Mouse (Mus musculus) limb, embryonic 15.5 days (tissue): ENCODE measurements around the gene Gpatch8. TPM values are rescaled to one million over a fixed set of nuclear protein-coding genes. Genes with fewer than 3 reads are reported as not detected.

Source experiments
- ATAC-seq: fragments of 200-750 bp; cut with Nextera tagmentation; 2 replicates; pipeline ENCODE4 v1.8.0; 2017; ENCODE audit warnings: low read depth, moderate TSS enrichment; ENCODE audit not compliant: insufficient number of reproducible peaks, low FRiP score, low TSS enrichment
- H3K27ac ChIP-seq: fragments of 300-500 bp; sonication (generic); 2 replicates; pipeline ENCODE4 v1.5.1; 2015; ENCODE audit warnings: moderate library complexity, mild to moderate bottlenecking, inconsistent platforms
- H3K27me3 ChIP-seq: fragments of 300-500 bp; sonication (generic); 2 replicates; pipeline ENCODE4 v1.6.1; 2015; ENCODE audit warnings: inconsistent platforms
- H3K36me3 ChIP-seq: fragments of 300-500 bp; sonication (generic); 2 replicates; pipeline ENCODE4 v1.6.1; 2015; ENCODE audit warnings: inconsistent platforms
- H3K4me1 ChIP-seq: fragments of 300-500 bp; sonication (generic); 2 replicates; pipeline ENCODE4 v1.6.1; 2015; ENCODE audit warnings: inconsistent platforms
- H3K4me2 ChIP-seq: fragments of 300-500 bp; sonication (generic); 2 replicates; pipeline ENCODE4 v1.6.1; 2015; ENCODE audit warnings: mild to moderate bottlenecking, inconsistent platforms
- H3K4me3 ChIP-seq: fragments of 300-500 bp; sonication (generic); 2 replicates; pipeline ENCODE4 v1.5.1; 2015; ENCODE audit warnings: mild to moderate bottlenecking, inconsistent platforms
- H3K9ac ChIP-seq: fragments of 300-500 bp; sonication (generic); 2 replicates; pipeline ENCODE4 v1.6.1; 2015; ENCODE audit warnings: inconsistent platforms
- H3K9me3 ChIP-seq: fragments of 300-500 bp; sonication (generic); 2 replicates; pipeline ENCODE4 v1.6.1; 2016; ENCODE audit warnings: inconsistent platforms
- WGBS: fragments of 180-500 bp; shearing (Covaris S2); methylation state at CpG from one replicate; pipeline ENCODE4 v1.1.7; 2015; 5-methylcytosine and 5-hydroxymethylcytosine counted together
- polyA plus RNA-seq: library from polyadenylated mRNA; unstranded; fragments of >200 nt; fragmentation: Nextera tagmentation; extraction: Ambion mirVana; gene quantifications from 2 replicates; pipeline ENCODE4 v1.2.1, GENCODE M21; 2015

The Gpatch8 gene
- polyA plus RNA-seq, 1 experiment from 2014 or later, result 56.5 TPM

DNA sequence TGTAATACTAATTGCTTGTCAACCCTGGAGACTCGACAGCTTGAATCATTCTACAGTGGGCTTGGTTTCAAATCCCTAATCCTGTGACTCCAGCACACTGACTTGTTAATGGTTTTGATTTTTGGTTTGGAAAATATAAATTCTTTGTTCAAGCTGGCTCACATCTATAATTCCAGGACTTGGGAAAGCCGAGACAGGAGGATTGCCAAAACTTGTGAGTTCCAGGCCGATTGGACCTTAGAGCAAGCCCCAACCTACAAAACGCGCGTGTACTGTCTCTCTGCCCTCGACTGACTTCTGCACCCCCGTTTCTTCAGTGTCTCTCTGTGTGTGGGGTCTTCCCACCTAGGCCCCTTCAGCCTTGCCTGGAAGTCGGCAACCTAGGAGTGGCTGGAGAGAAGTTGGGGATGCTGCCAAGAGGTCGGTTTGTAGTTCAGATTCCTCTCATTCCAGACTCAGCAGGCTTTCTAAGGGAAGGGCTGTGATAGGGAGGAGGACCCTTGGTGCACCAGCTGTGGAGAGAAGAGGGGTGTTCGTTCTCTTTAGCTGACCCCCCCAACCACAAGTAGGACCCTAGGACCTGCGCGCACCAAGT is 25.9 kb upstream of the Gpatch8 start:
- Histone ChIP-seq H3K4me2 (0 out of 2 replicates have a peak overlapping the region, but pooled peaks have one; percentile 19), H3K36me3 (no peaks in the 10 kb centered on the region), H3K27ac (peak overlapping the region; percentile 82), H3K27me3 (no peaks in the 10 kb centered on the region), H3K4me3 (no peak overlapping the region), H3K9me3 (no peaks in the 10 kb centered on the region), H3K4me1 (peaks cover 44% of the 10 kb centered on the region), H3K9ac (no peak overlapping the region)
- 14% methylated on average over 13 of the region's 13 CpGs for WGBS
- ATAC-seq, result peak; percentile 53; the same call in 1 of the 2 replicates

DNA sequence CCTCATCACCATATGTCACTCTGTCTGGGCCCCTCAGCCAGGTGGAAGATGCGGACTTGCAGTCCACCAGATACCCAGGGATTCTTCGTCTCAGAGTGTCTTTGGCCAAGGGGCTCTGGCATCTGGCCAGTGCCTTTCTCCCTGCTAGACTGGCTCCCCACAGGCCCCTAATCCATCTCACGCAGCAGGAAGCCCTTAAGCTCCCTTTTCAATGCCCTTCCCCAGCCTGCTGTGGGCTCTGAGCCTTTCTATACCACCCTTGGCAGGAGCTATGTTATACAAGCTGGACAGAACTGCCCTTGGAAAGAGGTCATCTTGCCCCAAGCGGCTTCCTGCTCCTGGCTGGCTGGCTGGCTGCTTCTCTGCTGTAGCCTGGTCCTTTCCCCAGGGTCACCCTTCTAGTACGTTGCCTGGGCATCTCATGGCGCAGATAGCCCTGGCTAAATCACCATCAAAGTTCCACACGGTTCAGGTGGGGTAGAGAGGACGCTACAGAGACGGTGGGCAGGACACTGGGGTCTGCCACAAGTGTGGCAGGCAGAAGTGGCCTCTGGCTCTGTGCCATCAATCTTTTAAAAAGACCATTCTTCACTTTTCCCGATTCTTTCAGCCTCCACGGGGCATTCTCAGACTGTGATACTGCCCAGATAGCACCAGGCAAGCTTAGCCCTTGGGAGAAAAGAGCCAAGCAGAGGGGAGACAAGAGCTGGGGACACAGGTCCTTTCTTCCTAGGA is 25.3 kb upstream of the Gpatch8 start:
- WGBS, result 31% methylated on average over 11 of the region's 11 CpGs
- Histone ChIP-seq H3K4me2 (no peak overlapping the region), H3K27ac (peak overlapping the region; percentile 82), H3K4me3 (no peak overlapping the region), H3K9me3 (no peaks in the 10 kb centered on the region), H3K27me3 (no peaks in the 10 kb centered on the region), H3K36me3 (no peaks in the 10 kb centered on the region), H3K9ac (no peak overlapping the region), H3K4me1 (peaks cover 46% of the 10 kb centered on the region)
- no peak for ATAC-seq

DNA sequence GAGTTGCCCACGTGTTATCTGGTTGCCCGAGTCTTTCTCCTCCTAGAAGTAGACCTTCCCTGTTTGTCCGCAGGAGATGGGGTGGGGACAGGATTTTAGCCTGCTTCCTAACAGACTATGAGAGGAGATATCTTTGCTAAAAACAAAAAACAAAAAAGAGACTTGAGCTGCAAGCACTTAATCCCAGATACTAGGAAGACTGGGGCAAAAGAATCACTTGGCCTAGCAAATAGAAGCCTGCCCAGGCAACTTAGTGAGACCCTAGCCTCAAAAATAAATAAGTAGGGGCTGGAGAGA is 23.8 kb upstream of the Gpatch8 start:
- no peaks in the 10 kb centered on the region for H3K9me3 ChIP-seq
- peaks cover 46% of the 10 kb centered on the region for H3K4me1 ChIP-seq
- 0 out of 2 replicates have a peak overlapping the region, but pooled peaks have one; percentile 47 for H3K4me2 ChIP-seq
- peak overlapping the region; percentile 38 for H3K4me3 ChIP-seq
- H3K36me3 ChIP-seq, result no peaks in the 10 kb centered on the region
- ATAC-seq, result no peak
- H3K9ac ChIP-seq, result no peak overlapping the region
- H3K27ac ChIP-seq, result peak overlapping the region; percentile 91
- no peaks in the 10 kb centered on the region for H3K27me3 ChIP-seq
- WGBS, result 55% methylated on average over 3 of the region's 3 CpGs

DNA sequence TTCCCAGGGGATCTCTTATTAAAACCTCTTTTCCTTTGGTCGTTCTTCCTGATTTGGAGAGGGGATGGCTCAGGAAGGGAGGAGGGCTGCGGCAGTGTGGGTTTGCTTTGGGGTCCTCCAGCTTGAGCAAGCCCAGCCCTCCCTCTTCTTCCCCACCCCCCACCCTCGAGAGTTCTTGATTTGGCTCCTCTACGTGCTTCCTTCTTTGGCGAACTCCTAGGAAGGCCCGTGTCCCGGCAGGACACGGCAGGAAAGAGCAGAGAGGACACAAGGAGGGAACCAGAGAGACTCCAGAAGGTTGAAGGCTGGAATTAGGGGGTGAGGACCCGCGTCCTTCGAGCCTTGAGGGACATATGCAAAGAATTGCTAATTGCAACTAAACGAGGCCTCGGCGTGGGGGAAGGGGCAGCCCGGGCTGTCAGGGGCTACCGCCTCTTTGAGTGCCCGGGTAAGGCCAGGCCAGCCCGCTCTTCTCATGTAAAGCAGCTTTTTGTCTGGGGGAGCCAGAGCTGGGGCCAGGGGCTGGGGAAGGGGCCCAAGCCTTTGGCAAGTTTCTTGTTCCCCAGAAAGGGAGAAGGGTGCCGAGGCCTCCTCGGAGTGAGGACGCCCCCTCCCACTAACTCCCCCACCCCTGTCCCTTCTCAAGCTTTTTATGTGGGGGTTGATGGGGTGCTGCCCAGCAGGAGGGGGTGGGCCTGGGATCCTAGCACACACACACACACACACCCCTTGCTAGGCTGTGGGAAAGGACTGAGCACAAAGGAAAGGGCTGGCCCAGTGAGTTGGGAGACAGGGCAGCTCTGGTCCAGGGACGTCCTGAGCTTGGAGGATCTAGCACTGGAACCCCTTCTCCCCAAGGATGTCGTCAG is 23.2 kb upstream of the Gpatch8 start, which contains the start of gene Gm11627:
TSS of gene Gm11627 (minus strand) at position 297 of the 869 bp plus-strand sequence.
- no peaks in the 10 kb centered on the region for H3K27me3 ChIP-seq
- peaks cover 46% of the 10 kb centered on the region for H3K4me1 ChIP-seq
- H3K9ac ChIP-seq, result peak within 1 kb of the TSS; percentile 60
- no peaks in the 10 kb centered on the region for H3K36me3 ChIP-seq
- H3K27ac ChIP-seq, result peak within 1 kb of the TSS; percentile 91
- peak within 1 kb of the TSS; percentile 38 for H3K4me3 ChIP-seq
- 12% methylated on average over 23 of the region's 23 CpGs for whole genome bisulfite sequencing
- ATAC-seq, result peak; percentile 62
- H3K9me3 ChIP-seq, result no peaks in the 10 kb centered on the region
- H3K4me2 ChIP-seq, result peak within 1 kb of the TSS; percentile 47

DNA sequence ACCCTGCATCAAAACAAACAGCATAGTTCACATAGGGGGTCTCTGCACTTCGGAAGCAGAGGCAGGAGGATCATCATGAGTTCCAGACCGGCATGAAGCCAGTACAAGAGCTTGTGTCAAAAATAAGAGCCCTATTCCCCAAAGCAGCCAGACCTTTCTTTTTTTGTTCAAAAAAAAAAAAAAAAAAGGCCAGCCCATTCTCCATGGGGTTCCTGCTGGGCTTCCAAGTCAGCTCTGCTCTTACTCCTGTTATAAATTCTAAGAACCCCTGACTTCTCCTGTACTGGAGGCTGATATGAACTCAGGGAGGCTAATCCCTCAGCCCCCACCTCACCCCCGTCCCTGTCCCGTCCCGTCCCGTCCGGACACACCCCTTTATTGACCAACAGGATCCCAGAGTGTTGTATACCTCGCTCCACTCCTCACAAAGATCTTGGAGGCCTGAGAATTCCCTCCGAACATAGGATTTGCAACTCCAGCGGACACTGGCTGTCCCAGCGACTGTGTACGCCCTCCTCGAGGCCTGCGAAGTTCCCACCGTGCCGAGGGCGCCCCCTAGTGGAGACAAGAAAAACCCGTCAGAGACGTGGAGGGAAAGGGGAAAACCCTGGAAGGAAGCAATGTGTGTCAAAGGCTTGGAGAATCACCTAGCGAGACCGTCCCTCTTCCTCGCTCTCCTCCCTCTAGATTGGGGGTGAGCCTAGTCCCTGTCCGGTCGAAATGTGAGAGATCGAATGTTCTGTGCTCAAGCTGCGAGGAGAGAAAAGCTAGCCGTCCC is 22.3 kb upstream of the Gpatch8 start:
- H3K4me1 ChIP-seq, result peaks cover 46% of the 10 kb centered on the region
- WGBS, result 10% methylated on average over 27 of the region's 27 CpGs

DNA sequence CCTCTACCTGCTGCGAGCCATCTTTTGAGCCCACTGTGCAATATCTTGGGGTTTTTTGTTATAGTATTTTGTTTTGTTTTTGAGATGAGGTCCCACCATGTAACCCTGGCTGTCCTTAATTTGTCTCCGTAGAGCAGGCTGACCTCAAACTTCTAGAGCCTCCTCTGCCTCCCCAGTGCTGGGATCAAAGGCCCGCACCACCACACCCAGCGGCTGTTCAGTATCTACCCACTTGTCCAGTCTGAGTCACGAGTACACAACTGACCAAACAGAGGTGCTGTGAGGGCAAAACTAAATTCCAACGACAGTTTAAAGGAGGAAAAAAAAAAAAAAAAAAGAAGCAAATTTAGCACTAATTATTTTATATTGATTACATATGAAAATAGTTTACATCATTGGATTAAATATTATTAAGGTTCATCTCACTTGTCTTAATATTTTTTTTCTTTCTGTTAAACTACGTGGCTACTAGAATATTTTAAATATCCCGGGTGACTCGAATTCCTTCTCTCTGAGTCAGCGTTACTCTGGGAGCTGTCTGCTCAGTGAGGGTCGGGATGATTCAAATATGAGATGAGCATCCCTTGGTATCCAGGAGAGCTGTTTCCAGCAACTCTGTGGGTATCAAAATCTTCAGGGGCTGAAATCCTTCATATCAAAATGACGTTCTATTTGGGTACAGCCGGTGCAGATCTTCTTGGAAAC is 20.0 kb upstream of the Gpatch8 start:
- 59% methylated on average over 13 of the region's 13 CpGs for WGBS
- Histone ChIP-seq H3K27me3 (no peaks in the 10 kb centered on the region), H3K4me2 (no peak overlapping the region), H3K4me3 (no peak overlapping the region), H3K36me3 (no peaks in the 10 kb centered on the region), H3K9ac (no peak overlapping the region), H3K9me3 (no peaks in the 10 kb centered on the region), H3K27ac (no peak overlapping the region), H3K4me1 (peaks cover 31% of the 10 kb centered on the region)
- ATAC-seq, result no peak

More for the DNA sequence above, 22.3 kb upstream of the Gpatch8 start:
- peak overlapping the region; percentile 47 for H3K4me2 ChIP-seq
- H3K27me3 ChIP-seq, result no peaks in the 10 kb centered on the region
- H3K9ac ChIP-seq, result peak overlapping the region; percentile 60; the same call in 1 of the 2 replicates
- H3K9me3 ChIP-seq, result no peaks in the 10 kb centered on the region
- peak overlapping the region; percentile 91 for H3K27ac ChIP-seq
- H3K4me3 ChIP-seq, result peak overlapping the region; percentile 38
- no peaks in the 10 kb centered on the region for H3K36me3 ChIP-seq
- peak; percentile 21 for ATAC-seq

DNA sequence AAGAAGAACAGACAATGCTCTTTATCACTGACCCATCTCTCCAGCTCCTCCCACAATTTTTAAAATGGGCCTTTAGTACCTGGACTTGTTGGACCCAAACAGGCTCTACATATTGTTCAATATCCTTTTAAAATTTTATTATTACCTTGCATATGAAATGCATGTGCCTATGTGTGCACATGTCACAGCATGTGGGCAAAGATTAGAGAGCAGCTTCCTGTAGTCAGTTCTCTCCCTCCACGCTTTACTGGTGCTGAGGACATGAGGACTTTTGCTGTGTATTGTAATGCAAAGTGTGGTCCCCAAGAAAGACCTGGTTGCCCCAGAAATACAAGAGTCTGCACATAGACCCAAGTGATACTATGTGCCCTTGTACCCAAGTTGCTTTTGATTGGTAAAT is 18.8 kb upstream of the Gpatch8 start:
- Histone ChIP-seq H3K4me1 (peaks cover 25% of the 10 kb centered on the region), H3K4me3 (no peak overlapping the region), H3K4me2 (no peak overlapping the region), H3K36me3 (no peaks in the 10 kb centered on the region), H3K27ac (no peak overlapping the region), H3K9me3 (no peaks in the 10 kb centered on the region), H3K9ac (no peak overlapping the region), H3K27me3 (no peaks in the 10 kb centered on the region)
- WGBS, result 54% methylated on average over 1 of the region's 1 CpGs
- ATAC-seq, result no peak

DNA sequence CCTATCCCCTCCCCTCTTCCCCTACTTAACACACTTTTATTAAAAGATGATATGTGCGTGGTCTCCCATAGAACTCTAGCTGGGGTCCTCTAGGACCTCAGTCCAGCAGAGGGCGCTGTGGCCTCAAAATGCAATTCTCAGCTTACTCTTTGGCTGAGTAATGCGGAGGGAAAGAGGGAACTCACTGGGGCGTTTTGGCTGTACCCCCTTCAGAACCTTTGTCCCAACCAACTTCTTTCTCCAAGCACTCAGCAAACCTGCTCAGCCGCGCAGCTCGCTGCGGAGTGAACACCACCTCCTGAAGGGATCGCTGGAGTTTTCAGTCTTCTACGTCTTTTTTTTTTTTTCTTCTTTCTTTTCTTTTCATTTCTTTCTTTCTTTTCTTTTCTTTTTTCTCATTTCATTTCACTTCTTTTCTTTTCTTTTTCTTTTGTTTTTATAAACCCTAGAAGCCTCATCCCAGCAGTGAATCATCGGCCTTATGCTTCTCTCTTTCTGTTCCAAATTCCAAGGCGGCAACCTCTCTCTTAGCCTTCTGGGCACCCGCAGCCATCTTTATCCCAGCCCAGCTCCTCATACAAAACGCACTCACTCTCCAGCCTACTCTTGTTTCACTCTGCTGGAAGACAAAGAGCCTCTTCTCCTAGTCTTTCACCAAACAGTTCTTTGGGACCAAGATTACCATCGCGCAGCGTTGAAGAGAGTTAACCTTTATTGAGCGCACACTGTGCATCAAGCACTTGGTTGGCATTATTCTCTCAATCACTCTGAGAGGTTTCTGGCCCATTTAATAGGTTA is 16.9 kb upstream of the Gpatch8 start:
- no peaks in the 10 kb centered on the region for H3K9me3 ChIP-seq
- H3K36me3 ChIP-seq, result no peaks in the 10 kb centered on the region
- peaks cover 9% of the 10 kb centered on the region for H3K4me1 ChIP-seq
- peak overlapping the region; percentile 41 for H3K4me3 ChIP-seq
- H3K9ac ChIP-seq, result 0 out of 2 replicates have a peak overlapping the region, but pooled peaks have one; percentile 42
- peak; percentile 80; the same call in 1 of the 2 replicates for ATAC-seq
- H3K4me2 ChIP-seq, result peak overlapping the region; percentile 53
- peak overlapping the region; percentile 84 for H3K27ac ChIP-seq
- WGBS, result 11% methylated on average over 18 of the region's 18 CpGs
- no peaks in the 10 kb centered on the region for H3K27me3 ChIP-seq

DNA sequence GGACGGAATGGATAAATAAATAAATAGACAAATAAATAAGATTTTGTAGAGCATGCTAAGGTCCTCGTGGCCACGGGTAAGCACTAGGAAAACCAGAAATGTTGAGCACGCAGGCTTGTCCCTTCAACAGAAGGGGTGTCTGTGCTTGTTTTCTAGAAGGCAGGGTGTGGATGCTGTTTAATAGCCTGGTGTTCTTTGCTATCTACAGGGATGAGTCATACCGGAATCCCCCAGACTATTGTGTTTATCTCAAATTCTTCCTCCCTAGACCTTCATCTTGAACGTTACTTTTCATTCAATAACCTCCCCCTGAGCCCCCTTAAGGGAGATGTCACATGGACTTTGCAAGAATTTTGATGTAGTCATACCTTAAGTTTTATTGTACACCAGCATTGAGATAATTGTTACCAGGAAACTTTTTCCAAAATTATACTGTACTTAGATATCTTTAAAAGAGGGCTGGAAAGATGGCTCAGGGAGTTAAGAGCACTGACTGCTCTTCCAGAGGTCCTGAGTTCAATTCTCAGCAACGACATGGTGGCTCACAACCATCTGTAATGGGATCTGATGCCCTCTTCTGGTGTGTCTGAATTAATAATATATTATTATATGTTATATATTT is 12.7 kb upstream of the Gpatch8 start:
- 73% methylated on average over 7 of the region's 7 CpGs for WGBS
- no peaks in the 10 kb centered on the region for H3K36me3 ChIP-seq
- no peak for ATAC-seq

DNA sequence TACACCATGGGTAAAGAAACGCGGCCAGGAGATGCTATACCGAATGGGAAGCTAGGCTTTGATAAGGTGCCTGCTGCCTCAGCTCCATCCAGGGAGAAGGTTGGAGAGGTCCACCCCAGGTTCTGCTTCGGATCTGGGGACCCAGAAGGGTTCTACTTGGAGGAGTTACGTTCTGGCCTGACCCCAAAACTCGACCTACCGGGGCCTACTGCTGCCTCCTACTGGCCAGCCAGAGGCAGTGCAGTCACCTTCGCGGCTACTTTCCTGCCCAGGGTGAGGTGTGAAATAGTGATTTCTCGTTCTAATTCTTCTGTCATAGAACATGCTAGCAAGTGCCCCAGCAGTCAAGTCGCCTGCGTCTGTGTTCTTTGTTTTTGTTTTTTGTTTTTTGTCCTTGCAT is 12.0 kb upstream of the Gpatch8 start:
- no peak overlapping the region for H3K27ac ChIP-seq
- no peaks in the 10 kb centered on the region for H3K9me3 ChIP-seq
- no peak overlapping the region for H3K9ac ChIP-seq
- no peak for ATAC-seq
- WGBS, result 72% methylated on average over 12 of the region's 12 CpGs
- H3K4me2 ChIP-seq, result no peak overlapping the region
- no peak overlapping the region for H3K4me3 ChIP-seq
- H3K36me3 ChIP-seq, result no peaks in the 10 kb centered on the region
- H3K4me1 ChIP-seq, result 0 out of 2 replicates have a peak, but pooled peaks cover under 1% of the 10 kb centered on the region
- no peaks in the 10 kb centered on the region for H3K27me3 ChIP-seq

More for the DNA sequence above, 12.7 kb upstream of the Gpatch8 start:
- no peak overlapping the region for H3K4me3 ChIP-seq
- no peak overlapping the region for H3K27ac ChIP-seq
- H3K9ac ChIP-seq, result no peak overlapping the region
- no peaks in the 10 kb centered on the region for H3K27me3 ChIP-seq
- 0 out of 2 replicates have a peak, but pooled peaks cover 4% of the 10 kb centered on the region for H3K4me1 ChIP-seq
- no peaks in the 10 kb centered on the region for H3K9me3 ChIP-seq
- H3K4me2 ChIP-seq, result no peak overlapping the region
